In genomic region chr3:88649186-88649585, GRCm38 (mm10) we compare ENCODE assay signal across 30 mouse cellular contexts. TPM values are rescaled to one million over a fixed set of nuclear protein-coding genes. Genes with fewer than 3 reads are reported as not detected.
DNase-seq lines count a peak whose midpoint lies in the region; ATAC-seq and TF ChIP-seq lines count a peak whose summit lies in the region.
"Had no signal": no experiment of that assay in that cellular context is flagged by ENCODE, and none has a peak within 500 bp of the region (broad histone marks: within the 10 kb centered on the region; RNA-seq: fewer than 3 reads in every experiment).

No protein-coding gene starts in this region.

- H3K4me1 ChIP-seq in lung, embryonic 14.5 days (ENCODE audit: insufficient read depth) = no peaks in the 10 kb centered on the region
- H3K4me1 ChIP-seq in E14TG2a.4 (replicated peaks; ENCODE audit: low read depth, low read length) = peaks cover 94% of the 10 kb centered on the region
- 0 out of 2 replicates have a peak, but pooled peaks cover 2% of the 10 kb centered on the region for H3K4me1 ChIP-seq in neural tube, embryonic 14.5 days (ENCODE audit: control insufficient read depth, insufficient read depth, low read length)
- H3K4me1 ChIP-seq: limb, embryonic 12.5 days; midbrain, embryonic 12.5 days; neural tube, embryonic 12.5 days had no signal

- H3K4me2 ChIP-seq in lung, embryonic 14.5 days = no peak overlapping the region
- H3K4me2 ChIP-seq in neural tube, embryonic 14.5 days (ENCODE audit: low read depth, low read length) = no peak overlapping the region
- H3K4me2 ChIP-seq: hindbrain, embryonic 13.5 days; limb, embryonic 12.5 days; liver, embryonic 11.5 days; midbrain, embryonic 12.5 days; neural tube, embryonic 12.5 days had no signal

- H3K4me3 ChIP-seq in lung, embryonic 14.5 days (ENCODE audit: low read depth, low read length) = no peak overlapping the region
- 0 out of 2 replicates have a peak overlapping the region, but pooled peaks have one; percentile 20 for H3K4me3 ChIP-seq in E14TG2a.4 (replicated peaks; ENCODE audit: low read length)
- no peak overlapping the region for H3K4me3 ChIP-seq in neural tube, embryonic 14.5 days (ENCODE audit: low read depth, low read length)
- H3K4me3 ChIP-seq: forebrain, embryonic 10.5 days; hindbrain, embryonic 13.5 days; limb, embryonic 12.5 days; midbrain, embryonic 12.5 days; neural tube, embryonic 12.5 days had no signal

- H3K9ac ChIP-seq in lung, embryonic 14.5 days = no peak overlapping the region
- H3K9ac ChIP-seq in neural tube, embryonic 14.5 days (replicated peaks; ENCODE audit: low read depth, low read length) = no peak overlapping the region
- H3K9ac ChIP-seq: hindbrain, embryonic 13.5 days; limb, embryonic 12.5 days; midbrain, embryonic 12.5 days; neural tube, embryonic 12.5 days had no signal

- 79% methylated on average over 10 of the region's 10 CpGs for WGBS in lung, embryonic 14.5 days
- whole genome bisulfite sequencing in neural tube, embryonic 14.5 days = 72% methylated on average over 10 of the region's 10 CpGs

- no peaks in the 10 kb centered on the region for H3K9me3 ChIP-seq in lung, embryonic 14.5 days (ENCODE audit: low read depth, low read length)
- no peaks in the 10 kb centered on the region for H3K9me3 ChIP-seq in E14TG2a.4 (ENCODE audit: low read length)
- no peaks in the 10 kb centered on the region for H3K9me3 ChIP-seq in neural tube, embryonic 14.5 days (ENCODE audit: control insufficient read depth, low read length)
- H3K9me3 ChIP-seq: forebrain, embryonic 10.5 days; hindbrain, embryonic 13.5 days; limb, embryonic 12.5 days; midbrain, embryonic 12.5 days; neural tube, embryonic 12.5 days had no signal

- H3K36me3 ChIP-seq in lung, embryonic 14.5 days (ENCODE audit: insufficient read depth) = peaks cover 50% of the 10 kb centered on the region
- peaks cover 45% of the 10 kb centered on the region for H3K36me3 ChIP-seq in E14TG2a.4 (ENCODE audit: insufficient read depth, low read length)
- peaks cover 41% of the 10 kb centered on the region for H3K36me3 ChIP-seq in neural tube, embryonic 14.5 days (ENCODE audit: control insufficient read depth, insufficient read depth, low read length)

- no peak for ATAC-seq in lung, embryonic 14.5 days (ENCODE audit: insufficient read depth)
- ATAC-seq in neural tube, embryonic 14.5 days (ENCODE audit: low read depth) = no peak
- no peak for ATAC-seq in erythroblast, adult 5-6 weeks (replicated peaks; ENCODE audit: low FRiP score, poor library complexity, severe bottlenecking)
- ATAC-seq: inflammation-experienced regulatory T-cells, adult 6 months; Patski had no signal

- no peaks in the 10 kb centered on the region for H3K27me3 ChIP-seq in lung, embryonic 14.5 days (ENCODE audit: insufficient read depth, low read length)
- no peaks in the 10 kb centered on the region for H3K27me3 ChIP-seq in E14TG2a.4 (ENCODE audit: insufficient read depth, low read length)
- no peaks in the 10 kb centered on the region for H3K27me3 ChIP-seq in neural tube, embryonic 14.5 days (ENCODE audit: control insufficient read depth, insufficient read depth, low read length)
- H3K27me3 ChIP-seq: hindbrain, embryonic 13.5 days; limb, embryonic 12.5 days; midbrain, embryonic 12.5 days; neural tube, embryonic 12.5 days; Patski had no signal

- peak; percentile 86 for DNase-seq in heart, adult 11 months
- DNase-seq in heart, adult 8-10 months (ENCODE audit: low spot score) = no peak
- peak; percentile 0 for DNase-seq in lung, embryonic 14.5 days
- DNase-seq in lung, postnatal 14 days = no peak
- DNase-seq in thymus, postnatal 0 days (ENCODE audit: low spot score) = no peak
- DNase-seq: cerebellum, adult 11 months; cerebellum, adult 9-11 months; gastrocnemius, postnatal 36 days; kidney, adult 2 months; right cerebral cortex, adult 18-20 months; right cerebral cortex, postnatal 4 days had no signal

- no peak for TF ChIP-seq CTCF in lung, embryonic 14.5 days (IDR thresholded peaks at IDR 0.05; ENCODE audit: low read depth)
- TF ChIP-seq CTCF in E14TG2a.4 (conservative IDR thresholded peaks at IDR 0.05; ENCODE audit: low read length) = no peak

- H3K27ac ChIP-seq in lung, embryonic 14.5 days (ENCODE audit: low read depth) = no peak overlapping the region
- peak overlapping the region; percentile 34; the same call in 1 of the 2 replicates for H3K27ac ChIP-seq in neural tube, embryonic 14.5 days (ENCODE audit: low read depth, low read length)
- H3K27ac ChIP-seq: forebrain, embryonic 10.5 days; hindbrain, embryonic 13.5 days; limb, embryonic 12.5 days; midbrain, embryonic 12.5 days; neural tube, embryonic 12.5 days had no signal

RNA-seq across cellular contexts. Expression of gene Rxfp4, which starts 3.8 kb away (rescaled TPM):
- total RNA-seq in heart, adult 8-10 months (2022) = under 1 TPM in 1 of 4 experiments, not detected in 3; 0.23 TPM
- not detected in 2 replicates for polyA plus RNA-seq in lung, embryonic 14.5 days (2014; fragmentation: Nextera tagmentation; extraction: Ambion mirVana)
- not detected in 2 replicates for polyA plus RNA-seq in neural tube, embryonic 14.5 days (2014; fragmentation: Nextera tagmentation; extraction: Ambion mirVana)
- not detected in 2 replicates for total RNA-seq in erythroblast, adult 5-6 weeks (2015; ENCODE audit: low replicate concordance)
- not detected in 2 replicates for total RNA-seq in erythroblast, adult 5-6 weeks (2017; ENCODE audit: low replicate concordance)
- not detected in 2 replicates for polyA plus RNA-seq in thymus, postnatal 0 days (2015; fragmentation: Nextera tagmentation; extraction: Ambion mirVana)
- total RNA-seq: adrenal gland, adult 18-20 months; adrenal gland, postnatal 36 days; common myeloid progenitor, adult 5-6 weeks; gastrocnemius, postnatal 36 days; heart, postnatal 25 days; layer of hippocampus, postnatal 25 days; left cerebral cortex, postnatal 14 days; megakaryocyte, adult 5-6 weeks had no signal
- polyA plus RNA-seq: forebrain, embryonic 10.5 days; heart, embryonic 14.5 days; hindbrain, embryonic 13.5 days; inflammation-experienced regulatory T-cells, adult 6 months; limb, embryonic 12.5 days; liver, embryonic 11.5 days; midbrain, embryonic 12.5 days; neural tube, embryonic 12.5 days; Patski had no signal

RNA-seq across cellular contexts. Expression of gene Khdc4, which starts 36.4 kb away (rescaled TPM):
- 10 to 100 TPM; 26.3 to 31.5 (median 27.8) TPM for total RNA-seq in heart, adult 8-10 months (2022)
- polyA plus RNA-seq in lung, embryonic 14.5 days (2014; fragmentation: Nextera tagmentation; extraction: Ambion mirVana) = 89.2 and 100 TPM in 2 replicates
- polyA plus RNA-seq in neural tube, embryonic 14.5 days (2014; fragmentation: Nextera tagmentation; extraction: Ambion mirVana) = 86.4 and 97.4 TPM in 2 replicates
- 25.0 and 29.5 TPM in 2 replicates for total RNA-seq in erythroblast, adult 5-6 weeks (2015; ENCODE audit: low replicate concordance)
- total RNA-seq in erythroblast, adult 5-6 weeks (2017; ENCODE audit: low replicate concordance) = 19.9 and 23.4 TPM in 2 replicates
- 69.4 and 75.2 TPM in 2 replicates for polyA plus RNA-seq in thymus, postnatal 0 days (2015; fragmentation: Nextera tagmentation; extraction: Ambion mirVana)

RNA-seq across cellular contexts. Expression of gene Arhgef2, which starts 43.4 kb away (rescaled TPM):
- 10 to 100 TPM; 38.8 to 45.9 (median 41.4) TPM for total RNA-seq in heart, adult 8-10 months (2022)
- 115 and 127 TPM in 2 replicates for polyA plus RNA-seq in lung, embryonic 14.5 days (2014; fragmentation: Nextera tagmentation; extraction: Ambion mirVana)
- polyA plus RNA-seq in neural tube, embryonic 14.5 days (2014; fragmentation: Nextera tagmentation; extraction: Ambion mirVana) = 137 and 145 TPM in 2 replicates
- 15.2 and 20.5 TPM in 2 replicates for total RNA-seq in erythroblast, adult 5-6 weeks (2015; ENCODE audit: low replicate concordance)
- 16.7 and 18.1 TPM in 2 replicates for total RNA-seq in erythroblast, adult 5-6 weeks (2017; ENCODE audit: low replicate concordance)
- 64.2 and 94.5 TPM in 2 replicates for polyA plus RNA-seq in thymus, postnatal 0 days (2015; fragmentation: Nextera tagmentation; extraction: Ambion mirVana)

Comparison
In these comparisons a context has a peak if more than half of its experiments do, and no peak if none do; other contexts are left out.
1. DNase-seq: peak in heart, adult 11 months (single experiment) and lung, embryonic 14.5 days (single experiment); none in heart, adult 8-10 months (single experiment), lung, postnatal 14 days (single experiment) and thymus, postnatal 0 days (single experiment).